Mouse (Mus musculus) lung, postnatal 36 days (tissue): ENCODE measurements around the gene Tmub1.

Experiments used
- DNase-seq: peaks from one replicate; pipeline ENCODE4 v3.0.0; 2022; ENCODE audit warnings: mixed read lengths

Gene Tmub1

DNA sequence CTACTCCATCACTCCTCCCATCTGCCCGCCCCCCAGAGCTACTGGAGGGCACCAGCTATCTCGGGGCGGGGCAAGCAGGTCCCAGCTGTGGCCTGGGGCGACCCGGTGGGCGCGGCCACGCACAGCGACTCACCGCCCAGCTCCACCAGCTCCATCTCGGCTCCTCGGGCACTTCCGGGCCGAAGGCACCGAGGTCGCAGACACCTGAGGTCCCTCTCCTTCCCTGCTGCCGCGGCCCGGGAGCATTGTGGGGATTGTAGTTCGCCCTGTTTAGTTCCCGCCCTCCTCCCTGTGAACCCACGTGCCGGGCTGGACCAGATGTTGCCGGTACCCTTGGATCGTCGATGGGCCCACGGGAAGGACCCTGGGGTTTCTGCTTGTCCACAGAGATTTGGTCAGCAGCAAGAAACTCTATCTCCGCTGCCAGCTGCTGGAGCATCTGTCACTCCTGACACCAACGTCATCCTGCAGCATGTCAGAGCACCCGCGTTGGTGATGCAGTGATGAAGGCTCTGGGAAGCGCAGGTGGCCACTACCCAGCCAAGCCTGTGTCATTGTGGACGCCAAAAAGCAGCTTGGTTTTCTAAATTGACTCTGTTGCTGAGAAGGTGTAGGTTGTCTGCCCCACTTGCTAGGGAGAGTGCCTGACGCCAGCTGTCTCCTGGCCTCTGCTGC lies at the start of gene Tmub1:
Gene Tmub1 (minus strand): TSS at position 231 of the 675 bp plus-strand sequence.
- DNase-seq = peak; percentile 91

DNA sequence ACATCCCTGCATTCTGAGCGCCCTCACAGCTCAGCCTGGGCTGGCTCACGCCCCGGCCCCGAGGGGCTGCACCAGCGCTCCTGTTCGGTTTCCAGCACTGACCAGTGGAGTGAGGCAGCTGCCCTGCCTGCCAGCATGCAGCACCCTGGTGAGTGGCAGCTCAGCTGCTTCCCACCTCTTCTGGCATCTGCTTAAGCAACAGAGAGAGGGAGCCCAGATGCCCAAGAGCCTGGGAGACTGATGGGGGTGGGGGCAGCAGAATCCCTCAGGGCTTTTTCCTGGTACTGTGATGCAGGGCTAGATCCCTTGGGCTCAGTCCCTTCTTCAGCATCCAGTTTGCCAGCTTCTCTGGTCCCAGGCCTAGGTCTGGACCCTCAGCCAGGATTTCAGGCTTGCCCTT lies 49.1 kb upstream of the Tmub1 start:
- DNase-seq = no peak

DNA sequence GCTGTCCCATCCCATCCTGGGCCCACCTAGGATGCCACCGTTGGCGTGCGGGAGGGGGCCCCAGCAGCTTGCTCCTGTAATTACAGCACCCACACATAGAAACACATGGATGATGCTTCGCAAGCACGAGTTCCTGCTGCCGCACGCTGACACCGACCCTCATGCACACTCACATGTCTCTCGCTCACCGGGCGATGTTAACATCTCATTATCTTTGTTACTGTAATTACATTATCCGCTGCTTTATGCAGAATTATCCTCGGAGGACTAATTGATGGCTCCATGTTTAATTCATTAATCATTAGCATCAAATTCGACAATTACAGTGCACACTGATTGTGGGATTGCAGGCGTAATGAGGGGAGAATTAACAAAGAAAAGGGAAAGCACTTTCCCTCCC lies 47.4 kb upstream of the Tmub1 start:
- no peak for DNase-seq

DNA sequence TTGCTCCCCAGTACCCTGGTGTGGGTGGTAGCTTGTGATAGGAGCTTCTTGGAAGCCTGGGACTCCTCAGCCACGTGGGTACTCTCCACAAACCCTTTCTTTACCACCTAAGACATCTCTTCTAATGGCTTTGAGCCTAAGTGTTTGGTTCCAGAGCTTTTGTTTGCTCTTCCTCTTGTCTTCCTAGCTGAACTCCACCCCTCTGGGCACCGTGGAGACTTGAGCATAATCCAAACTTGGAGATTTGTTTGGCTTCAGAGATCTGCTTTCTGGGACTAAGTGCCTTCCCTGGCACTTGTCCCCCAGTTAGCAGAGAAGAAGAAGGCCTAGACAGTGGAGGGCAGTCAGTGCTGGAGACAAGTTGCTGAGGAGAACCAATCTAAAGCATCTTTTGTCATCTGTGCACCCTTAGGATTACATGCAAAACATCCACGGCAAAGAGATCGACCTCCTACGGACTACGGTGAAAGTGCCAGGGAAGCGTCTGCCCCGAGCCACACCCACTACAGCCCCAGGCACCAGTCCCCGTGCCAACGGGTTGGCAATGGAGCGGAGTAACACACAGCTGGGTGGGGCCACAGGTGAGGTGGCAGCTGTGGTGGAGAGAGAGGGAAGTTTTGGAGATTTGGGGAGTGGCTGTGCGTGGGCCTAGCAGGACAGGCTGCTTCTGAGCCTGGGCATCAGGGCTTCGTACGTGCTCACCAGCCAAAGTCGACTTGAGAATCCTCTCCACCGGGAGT lies 45.1 kb upstream of the Tmub1 start:
- peak; percentile 62 for DNase-seq

DNA sequence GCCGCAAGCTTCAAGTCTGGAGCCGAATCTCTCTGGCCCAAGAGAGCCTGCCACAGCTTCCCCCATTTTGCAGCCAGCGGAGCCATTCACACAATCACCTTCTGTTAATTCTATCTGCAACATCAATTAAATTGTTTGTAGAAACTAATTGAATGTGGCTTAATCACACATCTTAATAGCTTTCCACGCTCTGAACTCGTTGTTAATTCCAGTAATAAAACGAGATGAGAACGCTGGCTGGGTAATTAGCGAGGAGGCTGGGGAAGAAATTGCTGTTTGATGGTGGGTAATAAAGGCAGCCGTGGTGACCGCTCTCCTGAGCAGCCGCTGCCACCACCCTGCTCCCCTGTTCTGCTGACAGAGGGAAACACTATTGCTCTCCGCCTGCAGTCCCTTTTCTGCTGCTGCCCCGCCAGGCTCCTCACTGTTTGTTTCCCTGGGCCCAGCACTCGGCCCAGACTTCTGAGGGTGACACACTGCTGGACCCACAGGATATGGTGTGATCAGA lies 42.8 kb upstream of the Tmub1 start:
- DNase-seq = no peak

DNA sequence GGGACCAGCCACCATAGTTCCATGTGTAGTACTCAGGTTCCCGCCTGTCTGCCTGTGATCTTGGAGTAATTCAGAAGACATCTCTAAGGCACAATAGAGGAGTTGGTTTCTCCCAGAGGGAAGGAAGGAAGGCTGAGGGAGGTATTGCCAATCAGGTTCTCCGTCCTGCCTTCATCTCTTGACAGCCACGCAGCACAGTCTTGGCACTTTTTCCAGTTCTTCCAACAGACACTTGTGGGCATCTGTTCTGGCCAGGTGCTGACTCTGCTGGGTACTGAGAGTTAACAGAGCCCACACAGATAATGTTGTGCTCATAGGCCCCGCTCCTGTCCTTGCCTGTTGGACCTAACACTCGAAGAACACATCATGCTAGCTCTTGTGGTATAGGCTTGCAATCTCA lies 39.1 kb upstream of the Tmub1 start:
- no peak for DNase-seq

DNA sequence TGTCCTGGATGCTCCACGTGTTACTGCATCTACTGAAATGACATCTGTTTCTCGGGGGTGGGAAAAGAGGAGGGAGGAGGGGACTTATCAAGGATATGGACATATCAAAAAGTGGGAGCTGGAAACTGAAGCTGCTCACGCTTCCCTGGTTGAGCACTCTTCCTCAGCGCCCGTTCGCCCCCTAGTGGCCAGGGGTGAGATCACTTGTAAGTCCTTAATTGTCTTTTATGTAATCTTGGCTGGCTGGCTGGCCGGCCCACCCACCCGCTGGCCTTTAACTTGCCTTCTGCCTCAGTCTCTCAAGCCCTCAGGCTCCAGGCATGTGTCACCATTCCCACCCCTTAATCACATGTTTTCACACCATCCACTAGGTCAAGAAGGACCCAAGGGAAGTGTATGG lies 38.4 kb upstream of the Tmub1 start:
- DNase-seq = peak; percentile 93

DNA sequence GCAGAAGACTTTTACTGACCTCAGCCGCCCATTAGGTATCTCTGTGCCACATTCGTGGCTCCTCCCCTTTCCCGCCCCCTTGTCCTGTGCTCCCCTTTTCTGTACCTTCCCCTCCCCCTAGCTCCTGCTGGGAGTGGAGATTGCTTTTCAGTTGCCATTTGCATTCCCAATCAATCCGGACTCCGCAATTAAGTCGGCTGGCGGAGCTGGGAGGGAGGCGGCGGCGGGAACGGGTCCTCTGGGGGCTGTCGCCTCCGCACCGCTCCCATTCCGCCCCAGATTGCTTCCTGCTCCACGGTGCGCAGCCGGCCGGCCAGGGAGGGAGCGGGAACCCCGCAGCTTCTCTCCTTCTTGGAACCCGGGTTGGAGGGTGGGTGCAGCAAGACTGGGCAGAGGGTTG lies 37.3 kb upstream of the Tmub1 start:
- DNase-seq = no peak

DNA sequence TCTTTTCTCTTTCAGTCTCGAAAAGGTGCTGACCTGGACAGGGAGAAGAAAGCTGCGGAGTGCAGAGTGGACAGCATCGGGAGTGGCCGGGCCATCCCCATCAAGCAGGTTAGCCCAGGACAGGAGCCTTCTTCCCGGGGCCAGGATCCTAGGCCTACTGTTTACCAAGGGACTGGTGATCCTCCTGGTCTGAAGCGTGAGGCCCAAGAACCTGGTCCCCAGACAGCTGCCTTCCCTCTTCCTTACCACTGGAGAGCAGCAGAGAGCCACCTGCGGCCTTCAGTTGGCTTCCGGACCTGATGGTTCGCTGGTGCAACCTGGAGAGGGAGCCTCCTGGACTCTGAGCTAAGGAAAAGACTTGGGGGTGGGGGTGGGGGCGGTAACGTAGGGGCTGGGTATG lies 35.7 kb upstream of the Tmub1 start:
- peak; percentile 74 for DNase-seq

DNA sequence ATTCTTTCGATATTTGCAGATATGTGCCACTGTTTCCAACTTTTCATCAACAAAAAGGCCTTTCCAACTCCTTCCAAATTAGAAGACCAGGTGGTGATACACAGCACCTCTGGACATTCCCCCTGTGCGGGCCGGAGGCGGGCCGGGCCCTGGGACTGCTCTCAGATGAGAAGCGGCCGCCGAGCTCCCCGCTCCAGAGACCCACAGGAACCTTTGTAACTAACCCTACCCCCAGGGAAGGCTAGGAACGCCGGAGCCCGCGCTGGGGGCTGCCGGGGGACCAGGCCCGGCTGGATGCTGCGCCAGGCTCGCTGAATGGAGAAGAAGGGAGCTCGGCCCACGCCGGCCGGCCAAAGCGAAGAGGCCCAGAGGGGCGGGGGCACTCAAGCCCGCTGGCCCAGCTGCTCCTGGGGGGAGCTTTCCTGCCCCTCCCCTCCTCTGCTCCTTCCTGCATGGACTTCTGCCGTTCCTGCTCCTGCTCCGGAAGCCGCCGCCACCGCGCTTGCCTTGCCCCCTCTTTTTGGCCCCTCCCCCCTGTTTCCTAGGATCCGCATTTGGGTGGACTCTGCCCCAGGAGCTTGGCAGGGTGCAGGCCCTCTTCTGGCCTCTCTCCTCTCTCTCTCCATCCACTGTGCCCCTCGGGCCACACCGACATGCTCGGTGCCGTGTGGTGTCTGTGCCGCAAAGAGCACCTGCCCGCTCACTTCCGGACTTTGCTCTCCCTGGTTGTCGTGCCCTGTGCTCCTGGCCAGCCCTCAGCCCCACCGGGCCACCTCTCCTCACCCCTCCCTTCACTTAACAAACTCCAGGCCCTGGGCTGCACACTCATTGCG lies 34.8 kb upstream of the Tmub1 start:
- no peak for DNase-seq

DNA sequence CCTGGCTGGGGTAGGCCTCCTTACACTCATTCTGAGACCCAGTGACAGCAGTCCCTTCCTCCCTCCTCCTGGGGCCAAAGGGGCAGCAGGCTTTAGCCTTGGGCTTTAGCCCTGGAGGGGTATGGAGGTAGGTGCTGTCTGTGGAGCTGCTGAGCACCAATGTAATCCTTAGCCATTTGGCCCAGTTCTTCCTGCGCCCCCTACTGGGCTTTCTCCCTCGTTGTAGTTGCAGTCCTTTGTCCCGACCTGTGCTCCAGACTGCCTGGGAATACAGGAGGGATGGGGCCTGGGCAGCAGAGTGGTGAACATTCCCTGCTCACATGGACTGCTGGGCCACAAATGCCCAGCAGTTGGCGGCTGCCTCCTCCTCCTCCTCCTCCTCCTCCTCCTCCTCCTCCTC lies 34.0 kb upstream of the Tmub1 start:
- peak; percentile 81 for DNase-seq

DNA sequence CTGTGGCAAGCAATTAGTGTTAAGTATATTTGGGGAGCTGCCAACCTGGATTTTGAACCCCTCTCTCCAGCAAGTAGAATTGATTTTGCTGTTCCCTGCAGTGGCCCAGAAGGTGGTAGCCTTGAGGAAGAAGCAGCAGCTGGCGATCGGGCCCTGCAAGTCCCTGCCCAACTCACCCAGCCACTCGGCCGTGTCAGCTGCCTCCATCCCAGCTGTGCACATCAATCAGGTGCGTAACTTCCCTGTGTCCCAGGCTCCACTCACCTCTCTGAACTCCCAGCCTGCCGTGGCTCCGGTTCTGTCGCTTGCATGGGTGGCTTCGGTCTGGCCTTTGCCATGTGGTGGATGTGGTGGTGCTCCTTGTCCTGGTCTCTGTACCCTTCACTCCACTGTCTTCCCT lies 30.3 kb upstream of the Tmub1 start:
- DNase-seq = no peak

DNA sequence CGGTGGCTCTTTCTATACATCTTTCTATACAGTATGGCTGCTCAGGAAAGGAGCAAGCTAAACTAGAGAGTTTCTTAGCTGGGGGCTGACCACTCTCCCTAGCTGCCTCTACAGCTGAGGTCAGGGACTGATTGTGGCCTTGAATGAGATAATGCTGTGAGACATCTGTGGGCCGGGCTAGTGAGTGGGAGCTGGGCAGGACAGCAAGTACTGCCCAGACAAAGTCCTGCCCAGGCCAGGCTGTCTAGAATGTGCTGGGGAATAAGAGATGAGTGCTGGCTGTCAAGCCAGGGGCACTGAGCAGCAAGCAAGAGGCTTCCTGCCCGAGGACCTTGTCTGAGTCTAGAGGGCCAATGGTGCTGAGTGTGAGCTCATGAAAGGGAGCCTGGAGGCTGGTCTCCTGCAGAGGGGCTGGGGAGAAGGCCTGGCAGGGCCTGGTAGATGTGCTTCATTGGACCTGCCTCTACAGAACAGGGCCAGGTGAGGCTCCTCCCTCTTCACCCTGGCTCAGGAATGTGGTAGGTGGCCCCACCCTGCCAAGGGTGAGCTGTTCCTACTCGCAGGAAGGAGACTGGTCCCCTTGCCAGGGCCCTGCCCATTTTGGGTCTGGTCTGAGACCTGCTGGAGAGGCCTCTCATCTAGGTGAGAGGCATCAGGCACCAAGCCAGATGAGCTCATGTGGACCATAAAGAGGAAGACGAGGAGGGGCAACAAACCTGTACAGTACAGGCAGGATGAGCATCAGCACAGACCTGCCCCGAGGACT lies 28.0 kb upstream of the Tmub1 start:
- DNase-seq = peak; percentile 94

DNA sequence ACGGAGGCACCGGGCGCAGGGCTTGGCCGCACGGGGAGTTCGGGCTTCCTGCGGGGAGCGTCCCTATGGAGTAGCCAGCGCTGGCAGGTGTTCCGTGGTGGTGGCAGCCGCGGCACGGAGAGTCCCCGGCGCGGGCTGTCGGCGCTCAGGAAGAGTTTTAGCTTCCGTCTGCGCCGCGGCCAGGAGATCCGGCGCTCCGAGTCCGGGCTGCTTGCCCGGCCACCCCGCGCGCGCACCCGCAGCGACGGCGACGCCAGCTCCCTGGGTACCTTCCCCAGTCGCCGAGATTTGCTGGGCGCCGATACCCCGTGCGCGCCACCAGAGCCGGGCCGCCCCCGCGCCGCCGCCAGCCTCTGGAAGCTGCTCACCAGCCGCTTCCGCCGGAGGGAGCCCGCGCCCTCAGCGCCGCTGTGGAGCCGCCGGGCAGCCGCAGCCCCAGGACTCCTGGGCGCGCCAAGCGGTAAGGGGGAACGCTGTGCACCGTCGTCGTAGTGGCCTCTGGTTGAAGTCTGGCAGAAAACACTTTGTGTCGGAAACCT lies 27.1 kb upstream of the Tmub1 start:
- peak; percentile 43 for DNase-seq

DNA sequence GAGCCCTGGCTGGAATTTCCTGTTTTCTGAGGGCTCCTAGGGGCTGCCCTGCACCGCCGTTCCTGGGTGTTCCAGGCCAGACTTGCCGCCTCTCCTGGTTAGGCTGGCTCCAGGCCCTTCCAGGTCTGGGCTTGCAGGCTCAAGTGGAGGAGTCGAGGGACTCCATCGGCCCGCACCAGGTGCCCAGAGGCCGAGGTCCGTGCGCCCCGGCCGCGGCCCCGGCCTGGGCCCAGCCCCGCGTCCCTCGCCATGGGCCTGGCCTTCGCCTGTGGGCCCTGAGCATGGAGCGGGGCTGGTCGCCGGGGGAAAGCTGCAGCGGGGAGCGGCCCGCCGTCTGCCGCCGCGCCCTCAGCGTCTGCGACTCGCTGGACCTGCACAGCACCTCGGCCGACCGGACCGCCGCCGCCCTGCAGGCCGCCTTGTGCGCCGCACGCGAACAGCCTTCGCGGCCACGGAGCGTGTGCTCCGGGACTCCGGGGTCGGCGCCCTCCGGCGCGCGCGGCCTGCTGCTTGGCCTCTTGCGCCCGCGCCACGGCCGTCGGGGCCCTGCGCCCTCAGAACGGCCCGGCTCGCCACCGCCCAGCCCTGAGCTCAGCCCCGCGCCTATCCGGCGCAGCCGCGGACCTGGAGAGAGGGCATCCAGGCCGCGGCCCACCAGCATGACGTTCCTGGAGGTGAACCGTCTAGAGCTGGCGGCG lies 26.5 kb upstream of the Tmub1 start:
- DNase-seq = peak; percentile 78

DNA sequence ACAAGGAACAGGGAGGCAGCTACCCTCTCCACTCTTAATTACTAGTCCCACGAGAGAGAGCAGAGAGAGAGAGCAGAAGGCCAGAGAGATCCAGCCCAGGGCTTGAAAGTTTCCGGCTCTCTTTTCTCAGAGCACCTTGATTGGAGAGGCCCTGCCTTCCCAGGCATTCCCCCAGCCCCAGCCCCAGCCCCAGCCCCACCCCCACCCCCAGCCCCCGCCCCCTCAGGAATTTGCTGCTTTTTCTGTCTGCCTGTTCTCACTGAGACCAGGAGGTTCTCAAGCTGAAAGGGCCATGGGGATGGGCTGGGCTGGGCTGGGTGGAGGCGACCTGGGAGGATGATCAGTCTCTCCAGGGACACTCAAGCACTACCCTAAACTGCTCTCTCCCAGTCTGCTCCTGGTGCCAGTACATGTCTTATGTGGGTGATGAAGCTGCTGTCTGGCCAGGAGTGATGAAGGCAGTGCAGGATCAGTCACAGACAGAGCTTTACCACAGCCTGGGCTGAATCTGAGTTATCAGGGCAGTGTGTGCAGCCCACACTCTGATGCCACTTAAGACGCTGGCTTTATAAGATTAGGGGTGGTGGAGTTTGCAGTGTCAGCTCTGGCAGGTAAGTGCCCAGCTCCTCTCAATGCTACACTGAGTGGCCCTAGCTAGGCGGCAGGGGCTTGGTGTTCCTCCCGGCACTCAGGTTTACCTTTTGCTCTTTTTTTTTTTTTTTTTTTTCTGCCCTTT lies 25.4 kb upstream of the Tmub1 start:
- DNase-seq = peak; percentile 49

DNA sequence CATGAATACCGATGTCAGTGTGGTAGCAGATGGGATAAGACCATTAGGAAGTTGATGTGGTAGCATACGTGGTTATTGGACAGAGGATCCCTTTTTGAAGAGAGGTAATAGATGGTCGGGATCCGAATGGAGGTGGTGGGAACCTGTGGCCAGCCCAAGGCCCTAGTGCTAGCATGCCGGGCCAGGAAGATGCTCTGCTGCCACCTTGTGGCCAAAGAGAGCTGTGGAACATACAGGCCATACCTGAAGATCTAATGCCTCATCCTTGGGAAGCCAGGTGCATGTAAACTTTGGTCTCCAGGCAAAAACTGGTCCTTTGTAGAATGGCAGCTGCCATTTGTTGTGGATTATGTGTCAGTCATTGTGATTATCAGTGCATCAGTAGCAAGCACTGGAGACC lies 22.9 kb upstream of the Tmub1 start:
- DNase-seq = peak; percentile 92

DNA sequence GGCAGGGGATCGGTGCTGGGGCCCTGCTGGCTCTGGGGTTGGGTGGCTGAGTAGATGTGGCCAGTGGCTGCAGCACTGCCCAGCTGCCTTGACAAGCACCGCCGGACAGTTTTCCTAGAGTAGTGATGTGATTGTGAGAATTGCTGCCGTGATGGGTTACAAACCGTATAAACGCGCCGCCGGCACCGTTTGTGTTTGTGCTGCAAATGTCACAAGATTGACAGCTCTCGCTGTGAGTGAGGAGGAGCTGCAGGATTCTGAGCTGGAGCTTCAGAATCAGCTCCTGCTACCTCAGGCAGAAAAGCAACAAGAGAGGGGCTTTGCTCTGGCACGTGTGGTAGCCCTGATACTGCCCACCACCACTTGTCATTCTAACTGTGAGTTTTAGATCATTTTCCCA lies 19.1 kb upstream of the Tmub1 start:
- no peak for DNase-seq

DNA sequence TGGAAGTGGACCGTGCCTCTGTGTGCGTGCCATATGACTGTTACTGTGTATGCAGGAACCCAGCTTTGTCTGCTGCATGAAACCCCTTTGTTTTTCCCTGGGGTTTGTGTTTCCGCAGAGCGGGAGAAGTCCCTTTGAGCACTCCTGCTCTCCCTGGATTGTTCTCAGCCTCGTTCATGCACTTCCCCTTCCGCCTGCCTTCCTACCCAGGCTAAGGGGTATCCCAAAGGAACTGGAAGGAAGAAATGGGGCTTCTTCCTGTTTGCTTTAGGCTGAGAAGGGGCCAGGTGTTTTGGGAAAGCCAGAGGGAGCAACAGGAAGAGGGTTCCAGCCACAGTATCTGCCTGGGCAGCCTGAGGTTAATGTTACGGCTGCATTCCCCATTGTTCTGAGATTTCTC lies 8.0 kb upstream of the Tmub1 start:
- no peak for DNase-seq

DNA sequence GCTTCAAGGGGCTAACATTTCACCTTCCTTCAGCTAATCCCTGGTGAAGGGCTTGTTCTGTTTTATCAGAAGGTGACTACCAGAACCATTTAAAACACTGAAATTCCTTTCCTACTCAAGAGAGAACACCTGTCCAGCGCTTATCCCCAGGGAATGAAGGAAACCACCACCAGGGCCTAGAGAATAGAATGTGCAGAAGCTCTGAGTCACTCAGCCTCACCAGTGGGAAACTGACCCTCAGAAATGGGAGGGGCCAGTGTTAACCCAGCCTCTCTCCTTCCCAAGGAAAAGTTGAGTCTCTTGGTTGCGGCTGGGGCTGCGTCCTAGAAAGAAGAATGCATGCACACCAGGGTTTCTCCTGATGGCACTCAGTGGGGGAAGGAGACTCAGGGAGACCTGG lies 7.4 kb upstream of the Tmub1 start:
- no peak for DNase-seq

DNA sequence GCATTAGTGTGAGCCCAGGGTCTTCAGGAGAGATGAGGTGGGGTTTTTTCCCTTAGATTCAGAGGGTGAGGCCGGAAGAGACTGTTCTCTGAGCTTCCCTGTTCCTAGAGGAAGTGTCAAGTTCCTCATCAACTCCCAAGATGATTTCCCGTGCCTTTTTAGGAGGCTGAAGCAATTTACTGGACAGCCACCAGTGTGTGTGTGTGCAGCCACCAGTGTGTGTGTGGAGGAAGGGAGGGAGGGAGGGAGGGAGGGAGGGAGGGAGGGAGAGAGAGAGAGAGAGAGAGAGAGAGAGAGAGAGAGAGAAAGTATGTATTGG lies 6.3 kb upstream of the Tmub1 start:
- no peak for DNase-seq
